Mouse (Mus musculus): ENCODE data around the gene Ajm1. TPM values are rescaled to one million over a fixed set of nuclear protein-coding genes. Genes with fewer than 3 reads are reported as not detected.
A peak's percentile ranks its signal among the peaks of the same experiment; 100 is the strongest.
"Not testable (repeated sequence)": the region's sequence is repeated elsewhere in the genome, so short reads cannot be mapped to it uniquely, and the experiment has no call there.

The Ajm1 gene
- polyA plus RNA-seq, 1 experiment from 2014 or later, result 7.7 TPM

DNA sequence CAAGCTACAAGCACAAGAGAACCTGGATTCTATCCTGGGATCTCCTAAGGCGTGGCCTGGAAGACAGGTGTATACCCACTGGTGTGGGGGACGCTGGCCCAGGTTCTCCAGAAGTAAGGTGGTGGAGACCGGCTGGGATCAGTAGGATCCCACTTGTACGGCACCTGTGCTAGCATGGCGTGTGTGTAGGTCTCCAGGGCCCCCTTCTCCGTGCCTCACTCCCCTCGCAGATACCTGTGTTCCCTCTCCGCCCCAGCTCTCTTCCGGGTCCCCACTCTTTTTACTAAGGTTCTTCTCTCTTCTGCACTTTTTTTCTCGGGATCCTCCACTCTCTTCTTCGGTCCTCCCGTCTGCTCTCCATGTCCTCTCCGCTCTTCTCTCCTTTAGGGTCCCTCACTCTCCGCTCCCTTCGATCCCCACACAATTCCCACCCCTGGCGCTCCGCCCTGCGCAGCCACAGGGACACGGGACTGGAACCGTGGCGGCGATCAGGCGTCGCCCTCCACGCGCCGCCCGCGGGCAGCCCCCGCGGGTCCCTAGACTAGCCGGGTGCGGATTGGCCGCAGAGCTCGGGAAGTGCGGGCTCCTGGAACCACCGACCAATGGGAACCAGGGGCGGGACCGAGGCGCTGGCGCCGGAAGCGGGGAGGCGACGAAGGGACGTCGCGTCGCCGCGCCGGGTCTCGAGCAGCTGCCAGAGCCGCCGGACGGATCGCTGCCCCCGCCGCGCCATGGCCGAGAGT lies 24.2 kb downstream of the Ajm1 start, which contains the start of gene Edf1:
TSS of gene Edf1 (plus strand) at position 627 of the 743 bp plus-strand sequence.
- Histone ChIP-seq H3K27ac (ENCODE audit: low read length) (peak within 1 kb of the TSS; percentile 68), H3K9me3 (ENCODE audit: control insufficient read depth, low read length) (no peaks in the 10 kb centered on the region), H3K9ac (replicated peaks; ENCODE audit: low read depth, low read length) (peak within 1 kb of the TSS; percentile 90), H3K4me1 (replicated peaks; ENCODE audit: control insufficient read depth, insufficient read depth, low read length) (peaks cover 19% of the 10 kb centered on the region), H3K4me3 (replicated peaks; ENCODE audit: low read length) (peak within 1 kb of the TSS; percentile 96), H3K4me2 (ENCODE audit: low read length) (peak within 1 kb of the TSS; percentile 93), H3K36me3 (ENCODE audit: control insufficient read depth, insufficient read depth) (peaks cover 16% of the 10 kb centered on the region), H3K27me3 (replicated peaks; ENCODE audit: control insufficient read depth, insufficient read depth, low read length) (no peaks in the 10 kb centered on the region)
- under 1% methylated on average over 61 of the region's 61 CpGs for WGBS
- peak; percentile 100 for ATAC-seq

DNA sequence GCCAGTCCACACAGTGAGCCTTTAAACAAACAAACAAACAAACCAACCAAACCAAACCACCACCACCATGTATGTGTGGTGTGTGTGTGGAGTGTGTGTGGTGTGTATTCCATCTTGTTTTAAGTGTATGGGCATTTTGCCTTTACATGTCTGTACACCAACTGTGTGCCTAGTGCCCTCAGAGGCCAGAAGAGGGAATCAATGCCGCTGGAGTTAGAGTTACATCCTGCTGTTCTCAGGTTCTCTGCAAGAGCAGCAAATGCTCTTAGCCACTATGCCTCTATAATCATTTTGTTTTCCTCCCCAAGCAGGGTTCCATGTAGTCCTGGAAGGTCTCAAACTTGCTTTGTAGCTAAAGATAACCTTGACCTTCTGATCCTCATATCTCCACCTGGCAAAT lies 25.3 kb downstream of the Ajm1 start:
- peaks cover 10% of the 10 kb centered on the region for H3K36me3 ChIP-seq (ENCODE audit: control insufficient read depth, insufficient read depth)
- no peak overlapping the region for H3K27ac ChIP-seq (ENCODE audit: low read length)
- H3K4me3 ChIP-seq (replicated peaks; ENCODE audit: low read length), result no peak overlapping the region
- H3K4me2 ChIP-seq (ENCODE audit: low read length), result no peak overlapping the region
- no peaks in the 10 kb centered on the region for H3K27me3 ChIP-seq (replicated peaks; ENCODE audit: control insufficient read depth, insufficient read depth, low read length)
- no peaks in the 10 kb centered on the region for H3K9me3 ChIP-seq (ENCODE audit: control insufficient read depth, low read length)
- WGBS, result 47% methylated on average over 1 of the region's 1 CpGs
- no peak for ATAC-seq
- H3K4me1 ChIP-seq (replicated peaks; ENCODE audit: control insufficient read depth, insufficient read depth, low read length), result peaks cover 19% of the 10 kb centered on the region
- H3K9ac ChIP-seq (replicated peaks; ENCODE audit: low read depth, low read length), result no peak overlapping the region

DNA sequence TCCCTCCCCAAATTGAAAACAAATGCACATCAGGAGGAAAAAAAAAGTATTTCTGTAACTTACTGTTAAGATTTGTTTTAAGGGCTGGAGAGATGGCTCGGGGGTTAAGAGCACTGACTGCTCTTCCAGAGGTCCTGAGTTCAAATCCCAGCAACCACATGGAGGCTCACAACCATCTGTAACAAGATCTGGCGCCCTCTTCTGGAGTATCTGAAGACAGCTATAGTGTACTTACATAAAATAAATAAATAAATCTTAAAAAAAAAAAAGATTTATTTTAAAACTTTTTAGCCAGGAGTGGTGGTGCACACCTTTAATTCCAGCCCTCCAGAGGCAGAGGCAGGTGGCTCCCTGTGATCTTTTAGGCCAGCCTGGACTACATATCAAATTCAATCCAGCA lies 26.1 kb downstream of the Ajm1 start:
- not testable (repeated sequence) for ATAC-seq; H3K4me2 ChIP-seq (ENCODE audit: low read length); H3K4me3 ChIP-seq (replicated peaks; ENCODE audit: low read length); H3K36me3 ChIP-seq (ENCODE audit: control insufficient read depth, insufficient read depth); H3K27me3 ChIP-seq (replicated peaks; ENCODE audit: control insufficient read depth, insufficient read depth, low read length); H3K9ac ChIP-seq (replicated peaks; ENCODE audit: low read depth, low read length); H3K9me3 ChIP-seq (ENCODE audit: control insufficient read depth, low read length); H3K27ac ChIP-seq (ENCODE audit: low read length)
- WGBS, result 53% methylated on average over 2 of the region's 2 CpGs
- peaks cover 19% of the 10 kb centered on the region for H3K4me1 ChIP-seq (replicated peaks; ENCODE audit: control insufficient read depth, insufficient read depth, low read length)

DNA sequence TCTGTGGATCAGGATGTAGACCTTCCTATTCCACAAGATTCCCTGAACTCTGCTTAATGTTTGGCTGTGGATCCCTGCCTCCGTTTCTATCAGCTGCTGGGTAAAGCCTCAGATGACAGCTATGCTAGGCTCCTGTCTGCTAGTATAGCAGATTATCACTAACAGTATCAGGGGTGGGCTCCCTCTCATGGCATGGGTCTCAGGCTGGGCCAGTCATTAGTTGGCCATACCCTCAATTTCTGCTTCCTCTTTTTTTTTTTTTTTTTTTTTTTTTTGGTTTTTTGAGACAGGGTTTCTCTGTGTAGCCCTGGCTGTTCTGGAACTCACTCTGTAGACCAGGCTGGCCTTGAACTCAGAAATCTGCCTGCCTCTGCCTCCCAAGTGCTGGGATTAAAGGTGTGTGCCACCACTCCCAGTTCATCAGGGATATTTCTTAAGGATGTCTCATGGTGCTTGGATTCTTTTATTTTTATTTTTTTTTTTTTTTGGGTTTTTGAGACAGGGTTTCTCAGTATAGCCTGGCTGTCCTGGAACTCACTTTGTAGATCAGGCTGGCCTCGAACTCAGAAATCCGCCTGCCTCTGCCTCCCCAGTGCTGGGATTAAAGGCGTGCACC lies 28.3 kb downstream of the Ajm1 start:
- not testable (repeated sequence) for H3K9me3 ChIP-seq (ENCODE audit: control insufficient read depth, low read length); H3K27ac ChIP-seq (ENCODE audit: low read length); H3K36me3 ChIP-seq (ENCODE audit: control insufficient read depth, insufficient read depth); H3K4me3 ChIP-seq (replicated peaks; ENCODE audit: low read length); H3K9ac ChIP-seq (replicated peaks; ENCODE audit: low read depth, low read length); H3K4me1 ChIP-seq (replicated peaks; ENCODE audit: control insufficient read depth, insufficient read depth, low read length); ATAC-seq; H3K4me2 ChIP-seq (ENCODE audit: low read length); H3K27me3 ChIP-seq (replicated peaks; ENCODE audit: control insufficient read depth, insufficient read depth, low read length)
- 88% methylated on average over 4 of the region's 4 CpGs for WGBS

DNA sequence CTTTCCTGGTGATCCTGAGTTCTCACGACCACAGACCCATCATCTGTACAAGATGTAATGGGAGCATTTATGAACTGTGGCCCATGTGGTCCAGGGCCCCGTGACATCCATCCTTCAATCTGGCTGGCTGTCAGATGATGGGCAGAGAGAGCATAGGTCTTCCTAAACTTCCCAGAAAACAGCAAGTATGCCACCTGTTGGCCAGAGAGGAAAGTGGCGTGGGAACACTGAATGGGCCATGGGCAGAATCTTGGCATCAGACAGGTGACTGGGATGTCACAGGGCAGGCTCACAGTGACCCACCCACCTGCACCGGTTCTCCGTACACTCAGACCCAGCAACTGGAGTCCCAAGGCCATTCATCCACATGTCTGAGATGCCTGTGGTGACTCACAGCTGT lies 30.4 kb downstream of the Ajm1 start:
- Histone ChIP-seq H3K4me3 (replicated peaks; ENCODE audit: low read length) (no peak overlapping the region), H3K9ac (replicated peaks; ENCODE audit: low read depth, low read length) (no peak overlapping the region), H3K36me3 (ENCODE audit: control insufficient read depth, insufficient read depth) (no peaks in the 10 kb centered on the region), H3K9me3 (ENCODE audit: control insufficient read depth, low read length) (no peaks in the 10 kb centered on the region), H3K27ac (ENCODE audit: low read length) (no peak overlapping the region), H3K27me3 (replicated peaks; ENCODE audit: control insufficient read depth, insufficient read depth, low read length) (no peaks in the 10 kb centered on the region), H3K4me1 (replicated peaks; ENCODE audit: control insufficient read depth, insufficient read depth, low read length) (peaks cover 6% of the 10 kb centered on the region), H3K4me2 (ENCODE audit: low read length) (no peak overlapping the region)
- WGBS, result 36% methylated on average over 5 of the region's 5 CpGs
- ATAC-seq, result no peak

DNA sequence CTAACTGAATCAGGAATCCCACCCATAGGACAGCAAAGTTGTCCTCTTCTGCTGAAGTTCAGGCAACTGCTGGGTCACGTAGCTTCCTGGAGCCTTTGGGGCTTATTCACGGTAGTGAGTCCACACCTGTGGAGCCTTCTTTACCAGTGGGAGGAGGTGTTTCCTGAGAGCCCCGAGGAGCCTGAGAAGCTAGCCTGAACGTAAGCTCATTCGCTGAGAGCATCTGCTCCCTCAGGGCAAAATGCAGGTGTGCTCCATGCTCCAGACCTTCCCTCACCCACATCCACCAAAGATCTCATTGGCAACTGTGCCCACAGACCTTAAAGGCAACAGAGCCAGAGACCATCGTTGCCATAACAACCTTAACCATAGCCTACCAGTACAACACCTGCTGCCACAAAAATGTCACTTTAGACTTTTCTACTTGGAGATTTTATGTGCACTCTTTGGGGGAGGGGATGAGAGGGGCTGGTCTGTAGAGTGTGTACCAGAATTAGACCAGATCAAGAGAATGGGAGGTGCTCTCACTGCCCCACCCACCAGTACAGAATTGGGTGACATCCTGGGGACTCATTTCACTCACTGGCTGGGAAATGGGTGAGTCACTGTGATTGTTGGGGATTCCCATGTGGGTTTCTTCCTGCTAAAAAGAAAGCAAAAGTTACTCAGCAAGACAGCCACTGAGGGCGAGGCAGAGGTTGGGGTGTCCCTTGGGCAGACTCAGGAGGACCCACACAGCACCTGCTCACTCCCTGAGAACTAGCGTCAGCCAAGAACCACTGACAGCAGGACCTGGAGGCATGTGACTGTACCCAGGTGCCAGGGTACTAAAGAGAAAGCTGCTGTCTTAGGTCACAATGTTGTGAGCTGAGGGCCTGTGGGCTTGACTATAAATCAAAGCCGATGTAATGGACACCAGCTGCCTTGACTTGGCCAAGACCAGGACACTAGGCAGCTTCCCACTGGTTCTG lies 32.3 kb downstream of the Ajm1 start:
- Histone ChIP-seq H3K36me3 (ENCODE audit: control insufficient read depth, insufficient read depth) (no peaks in the 10 kb centered on the region), H3K27ac (ENCODE audit: low read length) (no peak overlapping the region), H3K27me3 (replicated peaks; ENCODE audit: control insufficient read depth, insufficient read depth, low read length) (no peaks in the 10 kb centered on the region), H3K4me1 (replicated peaks; ENCODE audit: control insufficient read depth, insufficient read depth, low read length) (peaks cover 11% of the 10 kb centered on the region), H3K4me3 (replicated peaks; ENCODE audit: low read length) (no peak overlapping the region), H3K9me3 (ENCODE audit: control insufficient read depth, low read length) (no peaks in the 10 kb centered on the region), H3K9ac (replicated peaks; ENCODE audit: low read depth, low read length) (no peak overlapping the region), H3K4me2 (ENCODE audit: low read length) (no peak overlapping the region)
- 79% methylated on average over 9 of the region's 9 CpGs for WGBS
- ATAC-seq, result no peak

DNA sequence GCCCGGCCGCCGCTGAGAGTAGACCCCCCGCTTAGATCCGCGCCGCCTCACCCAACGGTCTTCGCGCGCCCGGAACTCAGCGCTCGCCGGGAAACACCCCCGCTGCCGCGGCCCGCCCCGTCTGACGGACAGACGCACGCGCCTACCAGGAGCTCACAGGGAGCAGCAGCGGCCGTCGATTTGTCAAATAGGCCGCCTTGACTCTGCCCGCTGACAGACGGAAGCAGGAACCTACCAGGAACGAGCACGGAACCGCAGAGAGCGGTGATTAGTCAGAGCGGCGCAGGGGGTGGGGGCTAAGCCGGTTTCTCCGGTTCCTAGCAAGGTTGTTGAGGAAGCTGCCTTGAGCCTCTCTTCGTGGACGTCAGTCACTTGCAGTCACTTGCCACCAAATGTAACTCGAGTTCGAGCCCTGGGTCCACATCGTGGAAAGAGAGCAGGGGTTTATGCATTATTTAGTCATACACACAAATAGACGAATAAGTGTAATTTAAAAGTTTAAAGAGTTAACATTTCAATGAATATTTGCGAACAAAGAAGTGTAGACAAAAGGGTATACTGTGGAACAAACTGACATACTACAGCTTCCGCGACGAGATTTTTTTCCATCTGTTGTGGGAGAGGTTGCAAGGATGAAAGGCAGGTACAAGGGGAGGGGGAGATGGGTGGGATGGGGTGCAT lies 34.6 kb downstream of the Ajm1 start, which contains the start of gene Traf2:
TSS of gene Traf2 (minus strand) at position 130 of the 681 bp plus-strand sequence.
- Histone ChIP-seq H3K4me3 (replicated peaks; ENCODE audit: low read length) (peak within 1 kb of the TSS; percentile 77), H3K9ac (replicated peaks; ENCODE audit: low read depth, low read length) (peak within 1 kb of the TSS; percentile 82), H3K4me2 (ENCODE audit: low read length) (peak within 1 kb of the TSS; percentile 73), H3K27me3 (replicated peaks; ENCODE audit: control insufficient read depth, insufficient read depth, low read length) (no peaks in the 10 kb centered on the region), H3K36me3 (ENCODE audit: control insufficient read depth, insufficient read depth) (no peaks in the 10 kb centered on the region), H3K27ac (ENCODE audit: low read length) (no peak within 1 kb of the TSS), H3K4me1 (replicated peaks; ENCODE audit: control insufficient read depth, insufficient read depth, low read length) (peaks cover 11% of the 10 kb centered on the region), H3K9me3 (ENCODE audit: control insufficient read depth, low read length) (no peaks in the 10 kb centered on the region)
- ATAC-seq, result peak; percentile 100
- WGBS, result 2% methylated on average over 47 of the region's 48 CpGs

DNA sequence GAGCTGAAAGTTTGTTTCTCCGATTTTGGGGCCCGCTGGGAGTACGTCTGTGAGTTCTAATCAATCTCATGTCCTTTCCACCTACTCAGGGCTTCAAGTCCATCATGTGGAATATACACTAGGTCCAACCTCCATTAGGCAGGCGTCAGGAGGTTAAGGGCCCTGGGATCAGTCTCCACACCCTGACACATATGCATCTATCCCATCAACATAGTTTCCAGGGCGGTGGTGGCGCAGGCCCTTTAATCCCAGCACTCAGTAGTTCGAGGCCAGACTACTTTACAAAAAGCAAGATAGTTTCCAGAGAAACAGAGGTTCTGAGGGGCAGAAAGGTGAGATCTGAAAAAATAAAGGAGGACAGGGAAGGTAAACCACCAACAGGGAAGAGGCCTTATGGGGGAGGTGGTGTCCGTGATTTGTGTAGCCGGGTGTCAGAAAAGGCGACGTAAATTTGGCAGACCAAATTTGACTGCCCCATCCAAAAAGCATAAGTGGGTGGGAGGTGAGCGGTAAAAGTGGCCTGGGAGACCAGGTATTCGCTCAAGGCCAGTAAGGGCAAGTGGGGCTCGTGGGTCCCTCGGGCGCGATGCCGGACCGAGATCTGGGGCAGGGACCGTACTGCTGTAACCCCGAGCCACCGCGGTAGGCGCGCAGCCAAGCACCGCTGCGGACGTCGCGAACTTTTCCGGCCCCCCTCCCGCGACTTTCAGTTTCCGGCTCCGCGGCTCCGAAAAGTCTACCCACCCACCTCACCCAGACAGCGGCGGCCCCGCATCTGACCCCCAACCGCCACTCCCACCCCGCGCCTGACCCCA lies 35.4 kb downstream of the Ajm1 start:
- no peaks in the 10 kb centered on the region for H3K36me3 ChIP-seq (ENCODE audit: control insufficient read depth, insufficient read depth)
- peak overlapping the region; percentile 73 for H3K4me2 ChIP-seq (ENCODE audit: low read length)
- H3K27ac ChIP-seq (ENCODE audit: low read length), result no peak overlapping the region
- peak; percentile 37 for ATAC-seq
- no peaks in the 10 kb centered on the region for H3K9me3 ChIP-seq (ENCODE audit: control insufficient read depth, low read length)
- H3K4me3 ChIP-seq (replicated peaks; ENCODE audit: low read length), result peak overlapping the region; percentile 77
- H3K4me1 ChIP-seq (replicated peaks; ENCODE audit: control insufficient read depth, insufficient read depth, low read length), result peaks cover 11% of the 10 kb centered on the region
- H3K27me3 ChIP-seq (replicated peaks; ENCODE audit: control insufficient read depth, insufficient read depth, low read length), result no peaks in the 10 kb centered on the region
- peak overlapping the region; percentile 82 for H3K9ac ChIP-seq (replicated peaks; ENCODE audit: low read depth, low read length)
- 9% methylated on average over 38 of the region's 43 CpGs for WGBS

All from forebrain, embryonic 16.5 days (tissue).